Mouse (Mus musculus): ENCODE results near the gene Cox6b1.

DNA sequence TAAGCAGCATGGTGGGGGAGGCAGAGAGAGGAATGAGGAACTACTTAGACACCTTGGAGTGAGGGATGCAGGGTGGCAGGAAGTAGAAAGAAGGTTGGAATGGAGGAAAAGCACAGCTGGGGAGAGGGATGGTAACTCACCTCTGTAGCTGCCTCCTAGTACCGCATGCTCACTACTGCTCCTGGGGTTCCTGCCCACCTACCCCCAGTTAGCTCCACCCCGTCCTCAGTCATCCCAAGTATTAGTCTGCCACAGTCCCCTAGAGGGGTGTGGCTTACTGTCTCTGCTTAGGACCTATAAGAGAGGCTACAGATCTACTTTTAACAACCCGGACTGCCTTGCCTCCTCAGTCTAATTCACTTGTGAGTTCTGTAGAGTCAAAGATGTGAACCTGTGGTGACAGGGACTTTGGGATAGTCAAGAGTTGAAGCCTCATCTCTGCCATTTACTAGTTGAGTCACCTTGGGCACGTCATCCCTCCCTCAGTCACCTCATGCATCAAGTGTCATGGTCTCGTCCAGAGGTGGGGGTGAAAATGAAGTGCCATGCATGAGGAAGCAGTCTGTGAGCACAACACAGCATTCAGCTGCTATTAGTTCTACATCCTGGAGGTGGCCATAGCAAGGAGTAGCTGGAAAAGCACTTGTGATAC lies 33.1 kb downstream of the Cox6b1 start:
- TF ChIP-seq CTCF (IDR thresholded peaks at IDR 0.05; ENCODE audit: control insufficient read depth, insufficient read depth, insufficient read length): no peak
- TF ChIP-seq USF1 (IDR thresholded peaks at IDR 0.05; ENCODE audit: low read depth): no peak
- no peak for TF ChIP-seq MAX (IDR thresholded peaks at IDR 0.05)
- no peak for TF ChIP-seq MYOG (IDR thresholded peaks at IDR 0.05; ENCODE audit: control insufficient read depth, extremely low read depth, insufficient read length)
- TF ChIP-seq FOSL1 (IDR thresholded peaks at IDR 0.05; ENCODE audit: insufficient read depth, low read length, poor library complexity, severe bottlenecking): no peak
- TF ChIP-seq CEBPB (IDR thresholded peaks at IDR 0.05; ENCODE audit: low read depth): no peak
- TF ChIP-seq MYOD1 (IDR thresholded peaks at IDR 0.05; ENCODE audit: control insufficient read depth, insufficient read length, low read depth): no peak
